Comparison of ENCODE assay signal across 7 mouse cellular contexts in genomic region chr6:4993600-4994160, GRCm38 (mm10).
A peak's percentile ranks its signal among the peaks of the same experiment; 100 is the strongest.
DNase-seq lines count a peak whose midpoint lies in the region; ATAC-seq and TF ChIP-seq lines count a peak whose summit lies in the region.

No protein-coding gene starts in this region.

- peaks cover 6% of the 10 kb centered on the region for H3K9me3 ChIP-seq in liver, embryonic 12.5 days (replicated peaks)
- no peaks in the 10 kb centered on the region for H3K9me3 ChIP-seq in forebrain, embryonic 13.5 days (replicated peaks)
- no peaks in the 10 kb centered on the region for H3K9me3 ChIP-seq in intestine, postnatal 0 days (ENCODE audit: control insufficient read depth)
- H3K9me3 ChIP-seq in neural tube, embryonic 15.5 days (replicated peaks): no peaks in the 10 kb centered on the region

- H3K4me2 ChIP-seq in liver, embryonic 12.5 days: no peak overlapping the region
- peak overlapping the region; percentile 24 for H3K4me2 ChIP-seq in forebrain, embryonic 13.5 days
- H3K4me2 ChIP-seq in intestine, postnatal 0 days (replicated peaks; ENCODE audit: low read depth): peak overlapping the region; percentile 30; the same call in 1 of the 2 replicates
- H3K4me2 ChIP-seq in neural tube, embryonic 15.5 days: peak overlapping the region; percentile 11; the same call in 1 of the 2 replicates

- H3K4me1 ChIP-seq in liver, embryonic 12.5 days: no peaks in the 10 kb centered on the region
- peaks cover 15% of the 10 kb centered on the region for H3K4me1 ChIP-seq in forebrain, embryonic 13.5 days
- no peaks in the 10 kb centered on the region for H3K4me1 ChIP-seq in intestine, postnatal 0 days (replicated peaks; ENCODE audit: control insufficient read depth, insufficient read depth, low read length)
- H3K4me1 ChIP-seq in neural tube, embryonic 15.5 days: peaks cover 13% of the 10 kb centered on the region; the same call in 1 of the 2 replicates

- DNase-seq in liver: no peak
- DNase-seq in frontal cortex, postnatal 25 days (ENCODE audit: low spot score in 2 of 2): no peak
- no peak for DNase-seq in left cerebral cortex, postnatal 4 days

- TF ChIP-seq CTCF in intestine, postnatal 0 days (IDR thresholded peaks at IDR 0.05; ENCODE audit: low read depth): no peak

- no peaks in the 10 kb centered on the region for H3K27me3 ChIP-seq in liver, embryonic 12.5 days (replicated peaks)
- no peaks in the 10 kb centered on the region for H3K27me3 ChIP-seq in forebrain, embryonic 13.5 days
- no peaks in the 10 kb centered on the region for H3K27me3 ChIP-seq in intestine, postnatal 0 days (replicated peaks; ENCODE audit: control insufficient read depth, insufficient read depth, low read length)
- H3K27me3 ChIP-seq in neural tube, embryonic 15.5 days (replicated peaks): no peaks in the 10 kb centered on the region

- no peak overlapping the region for H3K4me3 ChIP-seq in liver, embryonic 12.5 days
- H3K4me3 ChIP-seq in forebrain, embryonic 13.5 days: no peak overlapping the region
- no peak overlapping the region for H3K4me3 ChIP-seq in intestine, postnatal 0 days (ENCODE audit: low read depth, low read length)
- no peak overlapping the region for H3K4me3 ChIP-seq in neural tube, embryonic 15.5 days (replicated peaks)

- ATAC-seq in liver, embryonic 12.5 days: no peak
- peak; percentile 48 for ATAC-seq in forebrain, embryonic 13.5 days
- no peak for ATAC-seq in intestine, postnatal 0 days
- ATAC-seq in neural tube, embryonic 15.5 days (ENCODE audit: low FRiP score): 0 out of 2 replicates have a peak, but pooled peaks have one; percentile 18

- no peaks in the 10 kb centered on the region for H3K36me3 ChIP-seq in liver, embryonic 12.5 days
- H3K36me3 ChIP-seq in forebrain, embryonic 13.5 days (ENCODE audit: poor library complexity, severe bottlenecking): no peaks in the 10 kb centered on the region
- H3K36me3 ChIP-seq in intestine, postnatal 0 days (ENCODE audit: control insufficient read depth, insufficient read depth): no peaks in the 10 kb centered on the region
- H3K36me3 ChIP-seq in neural tube, embryonic 15.5 days: no peaks in the 10 kb centered on the region

- H3K9ac ChIP-seq in liver, embryonic 12.5 days: no peak overlapping the region
- no peak overlapping the region for H3K9ac ChIP-seq in forebrain, embryonic 13.5 days
- H3K9ac ChIP-seq in intestine, postnatal 0 days (ENCODE audit: low read depth, low read length): no peak overlapping the region
- H3K9ac ChIP-seq in neural tube, embryonic 15.5 days (replicated peaks): no peak overlapping the region

- peak overlapping the region; percentile 31; the same call in 1 of the 2 replicates for H3K27ac ChIP-seq in liver, embryonic 12.5 days
- no peak overlapping the region for H3K27ac ChIP-seq in forebrain, embryonic 13.5 days
- H3K27ac ChIP-seq in intestine, postnatal 0 days (ENCODE audit: low read depth, low read length): no peak overlapping the region
- H3K27ac ChIP-seq in neural tube, embryonic 15.5 days (replicated peaks): 0 out of 2 replicates have a peak overlapping the region, but pooled peaks have one; percentile 15

- intact Hi-C loops in left cerebral cortex, postnatal 4 days (cut with DNase I): no loop called here

- 73% methylated on average over 15 of the region's 15 CpGs for WGBS in liver, embryonic 12.5 days (ENCODE audit: insufficient replicate concordance)
- WGBS in forebrain, embryonic 13.5 days: 43% methylated on average over 15 of the region's 15 CpGs
- WGBS in intestine, postnatal 0 days: 64% methylated on average over 15 of the region's 15 CpGs
- 52% methylated on average over 15 of the region's 15 CpGs for WGBS in neural tube, embryonic 15.5 days

Comparison
In these comparisons a context has a peak if more than half of its experiments do, and no peak if none do; other contexts are left out.
1. ATAC-seq: peak in forebrain, embryonic 13.5 days (single experiment) and neural tube, embryonic 15.5 days (single experiment); none in liver, embryonic 12.5 days (single experiment) and intestine, postnatal 0 days (single experiment).
2. H3K27ac ChIP-seq: peak in liver, embryonic 12.5 days (single experiment) and neural tube, embryonic 15.5 days (single experiment); none in forebrain, embryonic 13.5 days (single experiment) and intestine, postnatal 0 days (single experiment).